Mouse (Mus musculus): ENCODE data around the gene Dnah3. TPM values are rescaled to one million over a fixed set of nuclear protein-coding genes. Genes with fewer than 3 reads are reported as not detected.

Dnah3 gene
- polyA plus RNA-seq, 1 experiment from 2014 or later = 0.24 TPM

DNA sequence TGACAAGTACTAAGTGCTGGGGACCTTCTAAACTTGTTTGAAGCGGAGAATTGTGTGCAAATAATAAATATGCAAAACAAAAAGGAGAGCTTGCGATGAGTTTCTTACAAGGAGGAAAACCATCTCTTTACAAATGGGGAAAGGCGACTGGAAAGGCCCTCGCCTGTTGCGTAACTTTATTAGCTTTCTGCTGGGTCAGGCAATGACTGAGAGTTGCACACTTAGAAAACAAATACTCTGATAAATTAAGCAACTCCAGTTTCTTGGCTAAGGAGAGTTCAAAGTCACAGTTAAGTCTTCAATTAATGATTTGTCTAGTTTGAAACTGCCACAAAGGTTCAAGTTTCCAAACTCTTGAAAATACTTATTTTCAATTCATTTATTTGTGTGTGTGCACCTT lies 214.7 kb downstream of the Dnah3 start:
- H3K36me3 ChIP-seq = peaks cover 16% of the 10 kb centered on the region
- H3K27me3 ChIP-seq (ENCODE audit: insufficient read depth, poor library complexity, severe bottlenecking) = no peaks in the 10 kb centered on the region
- no peaks in the 10 kb centered on the region for H3K9me3 ChIP-seq
- no peak overlapping the region for H3K27ac ChIP-seq
- no peak overlapping the region for H3K4me3 ChIP-seq
- WGBS = 93% methylated on average over 5 of the region's 5 CpGs
- no peak for DNase-seq (ENCODE audit: low spot score)
- no peaks in the 10 kb centered on the region for H3K4me1 ChIP-seq (replicated peaks)

DNA sequence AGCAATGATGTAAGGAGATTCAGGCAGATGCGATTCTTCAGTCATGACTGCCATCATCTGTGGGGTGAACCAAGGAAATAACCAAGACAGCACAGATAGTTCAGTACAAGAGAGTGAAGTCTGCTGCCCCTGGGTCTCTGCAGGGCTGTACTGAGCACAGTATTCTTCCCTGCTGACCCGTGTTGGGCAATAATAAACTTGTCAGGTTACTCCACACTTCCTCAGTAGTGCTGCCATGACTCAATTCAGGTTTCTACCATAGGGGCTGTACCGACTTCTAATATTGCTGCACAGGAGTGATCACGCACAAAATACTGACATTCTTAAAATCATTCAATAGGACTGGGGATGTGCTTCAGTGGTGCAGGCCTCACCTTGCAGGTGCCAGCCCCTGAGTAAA lies 215.9 kb downstream of the Dnah3 start:
- Histone ChIP-seq H3K27ac (no peak overlapping the region), H3K9me3 (no peaks in the 10 kb centered on the region), H3K4me3 (no peak overlapping the region), H3K4me1 (replicated peaks) (no peaks in the 10 kb centered on the region), H3K27me3 (ENCODE audit: insufficient read depth, poor library complexity, severe bottlenecking) (no peaks in the 10 kb centered on the region), H3K36me3 (peaks cover 16% of the 10 kb centered on the region)
- WGBS = 97% methylated on average over 4 of the region's 4 CpGs
- DNase-seq (ENCODE audit: low spot score) = no peak

DNA sequence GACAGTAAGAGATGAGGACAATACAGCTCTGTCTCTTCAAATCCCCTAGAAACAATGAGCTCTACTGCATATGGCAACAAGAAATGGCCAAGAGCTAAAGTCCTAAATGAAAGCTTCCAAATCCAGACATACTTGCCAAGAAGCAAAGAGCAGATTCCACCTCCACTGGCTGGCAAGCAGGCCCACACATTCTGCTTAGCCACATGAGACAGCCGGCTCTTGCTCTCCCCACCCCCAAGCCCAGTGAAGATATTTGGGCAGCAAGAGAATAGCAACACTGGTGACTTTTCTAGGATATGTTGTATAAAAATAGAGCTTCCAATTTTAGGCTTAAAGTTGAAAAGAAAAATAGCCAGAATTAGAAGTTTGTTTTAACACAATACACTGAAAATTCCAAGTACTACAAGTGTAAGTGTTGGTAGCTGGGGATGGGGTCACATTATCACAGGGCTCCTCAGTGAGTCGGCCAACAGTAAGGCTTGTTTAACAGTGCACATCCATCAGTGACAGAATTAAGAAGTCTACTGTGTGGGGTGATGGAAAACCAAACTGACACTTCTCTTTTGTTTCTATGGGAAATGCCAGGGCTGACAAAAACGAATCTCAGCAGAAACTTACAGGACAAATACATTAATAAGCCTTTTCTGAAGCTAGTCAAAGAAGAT lies 219.2 kb downstream of the Dnah3 start:
- no peaks in the 10 kb centered on the region for H3K4me1 ChIP-seq (replicated peaks)
- no peak overlapping the region for H3K4me3 ChIP-seq
- H3K36me3 ChIP-seq = peaks cover 18% of the 10 kb centered on the region
- no peak for DNase-seq (ENCODE audit: low spot score)
- H3K27ac ChIP-seq = no peak overlapping the region
- no peaks in the 10 kb centered on the region for H3K27me3 ChIP-seq (ENCODE audit: insufficient read depth, poor library complexity, severe bottlenecking)
- no peaks in the 10 kb centered on the region for H3K9me3 ChIP-seq
- 60% methylated on average over 3 of the region's 3 CpGs for WGBS

DNA sequence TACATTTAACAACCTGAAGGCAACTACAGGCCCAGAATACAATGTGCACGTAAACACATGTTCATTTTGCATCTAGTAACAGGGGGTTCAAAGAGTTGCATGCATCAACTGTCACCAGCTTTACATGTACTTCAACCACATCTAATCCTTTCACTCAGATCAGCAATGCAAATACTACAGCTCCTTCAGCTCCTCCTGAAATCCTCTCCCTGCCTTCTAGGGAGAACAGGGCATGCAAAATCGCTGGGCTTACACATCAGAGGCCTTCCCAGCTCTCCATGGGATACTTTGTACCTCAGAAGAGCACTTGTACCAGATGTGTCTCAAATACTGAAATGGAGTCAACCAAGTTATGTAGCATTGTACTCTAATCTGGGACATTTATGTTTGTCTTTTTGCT lies 222.0 kb downstream of the Dnah3 start:
- H3K27ac ChIP-seq = no peak overlapping the region
- peaks cover 4% of the 10 kb centered on the region; the same call in 1 of the 2 replicates for H3K36me3 ChIP-seq
- H3K4me3 ChIP-seq = no peak overlapping the region
- WGBS = 50% methylated on average over 2 of the region's 2 CpGs
- no peak for DNase-seq (ENCODE audit: low spot score)
- no peaks in the 10 kb centered on the region for H3K4me1 ChIP-seq (replicated peaks)
- no peaks in the 10 kb centered on the region for H3K27me3 ChIP-seq (ENCODE audit: insufficient read depth, poor library complexity, severe bottlenecking)
- H3K9me3 ChIP-seq = no peaks in the 10 kb centered on the region

Other genes starting within 250 kb of the Dnah3 start
- gene Lyrm1, start 199.4 kb downstream of the Dnah3 start, polyA plus RNA-seq (2016; fragmentation: Nextera tagmentation; extraction: Ambion mirVana) = 12.0 and 14.3 TPM in 2 replicates
- 11.4 and 14.7 TPM in 2 replicates for gene Dcun1d3, start 199.0 kb downstream of the Dnah3 start, polyA plus RNA-seq (2016; fragmentation: Nextera tagmentation; extraction: Ambion mirVana)
- gene Tmem159, start 7.1 kb upstream of the Dnah3 start, polyA plus RNA-seq (2016; fragmentation: Nextera tagmentation; extraction: Ambion mirVana) = 25.1 and 27.3 TPM in 2 replicates
- gene Zp2, start 50.0 kb upstream of the Dnah3 start, polyA plus RNA-seq (2016; fragmentation: Nextera tagmentation; extraction: Ambion mirVana) = 0.11 TPM in 1 of 2 replicates, not detected in the other
- 0.05 and 0.12 TPM in 2 replicates for gene Anks4b, start 78.6 kb upstream of the Dnah3 start, polyA plus RNA-seq (2016; fragmentation: Nextera tagmentation; extraction: Ambion mirVana)
- 40.4 and 50.4 TPM in 2 replicates for gene Crym, start 106.8 kb upstream of the Dnah3 start, polyA plus RNA-seq (2016; fragmentation: Nextera tagmentation; extraction: Ambion mirVana)
- gene Abca14, start 108.7 kb upstream of the Dnah3 start, polyA plus RNA-seq (2016; fragmentation: Nextera tagmentation; extraction: Ambion mirVana) = not detected in 2 replicates
- gene Abca15, start 233.4 kb upstream of the Dnah3 start, polyA plus RNA-seq (2016; fragmentation: Nextera tagmentation; extraction: Ambion mirVana) = not detected in 2 replicates